Mouse (Mus musculus): ENCODE results near the gene Fhad1. TPM values are rescaled to one million over a fixed set of nuclear protein-coding genes. Genes with fewer than 3 reads are reported as not detected.

The Fhad1 gene
- polyA plus RNA-seq, 1 experiment, result 0.07 TPM

DNA sequence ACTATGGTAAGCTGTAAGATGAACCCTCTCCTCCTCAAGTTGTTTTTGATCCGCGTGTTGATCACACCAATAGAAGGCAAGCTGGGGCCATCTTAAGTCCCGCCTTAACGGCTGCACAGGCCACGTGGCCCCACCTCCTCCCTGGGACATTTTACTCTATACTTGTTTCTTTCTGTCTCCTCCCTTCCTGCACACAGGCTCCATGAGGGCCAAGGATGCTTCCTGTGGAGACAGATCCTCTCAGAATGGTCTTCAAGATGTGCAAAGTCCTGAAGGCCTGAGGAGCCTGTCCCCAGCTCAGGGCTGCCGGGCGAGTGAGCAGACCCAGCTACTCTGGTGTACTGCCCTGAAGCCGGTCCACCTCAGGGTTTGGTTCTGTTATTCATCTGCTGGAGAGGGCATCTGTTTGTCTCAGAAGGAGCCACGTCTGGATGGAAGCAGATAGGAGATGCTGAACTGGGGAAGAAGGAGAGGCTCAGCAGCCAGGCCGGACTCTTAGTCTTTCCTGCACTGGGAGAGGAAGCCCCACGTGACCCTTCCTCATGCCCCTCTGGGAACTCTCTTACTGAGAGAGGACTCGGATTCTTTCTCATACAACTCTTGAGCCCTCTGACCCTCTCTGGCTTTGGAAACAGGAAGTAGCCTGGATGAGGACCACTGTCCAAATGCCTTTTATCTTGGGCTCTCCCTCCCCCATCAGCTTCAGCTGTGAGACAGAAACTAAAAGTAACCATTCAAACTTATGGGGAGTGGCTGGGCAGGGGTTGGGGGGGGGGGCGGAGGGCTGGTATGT, 101.5 kb downstream of the Fhad1 start:
- no peak for TF ChIP-seq CTCF (IDR thresholded peaks at IDR 0.05; ENCODE audit: control insufficient read depth, insufficient read depth, insufficient read length)
- no peak for TF ChIP-seq MYOG (IDR thresholded peaks at IDR 0.05; ENCODE audit: control insufficient read depth, extremely low read depth, insufficient read length)
- no peak for TF ChIP-seq MYOD1 (IDR thresholded peaks at IDR 0.05; ENCODE audit: control insufficient read depth, insufficient read length, low read depth)
- TF ChIP-seq MAX (IDR thresholded peaks at IDR 0.05), result no peak
- TF ChIP-seq CEBPB (IDR thresholded peaks at IDR 0.05; ENCODE audit: low read depth), result no peak
- no peak for TF ChIP-seq USF1 (IDR thresholded peaks at IDR 0.05; ENCODE audit: low read depth)
- TF ChIP-seq FOSL1 (IDR thresholded peaks at IDR 0.05; ENCODE audit: insufficient read depth, low read length, poor library complexity, severe bottlenecking), result no peak
- Histone ChIP-seq H3K79me3 (ENCODE audit: low read depth) (no peaks in the 10 kb centered on the region), H3K4me3 (ENCODE audit: insufficient read depth, poor library complexity, severe bottlenecking) (no peak overlapping the region), H3K27me3 (ENCODE audit: control insufficient read depth, insufficient read depth, insufficient read length) (peaks cover 24% of the 10 kb centered on the region), H3K79me2 (ENCODE audit: control insufficient read depth, insufficient read depth) (no peaks in the 10 kb centered on the region), H3ac (ENCODE audit: control insufficient read depth, insufficient read length, low read depth) (no peak overlapping the region), H3K36me3 (ENCODE audit: control insufficient read depth, insufficient read depth) (no peaks in the 10 kb centered on the region)

DNA sequence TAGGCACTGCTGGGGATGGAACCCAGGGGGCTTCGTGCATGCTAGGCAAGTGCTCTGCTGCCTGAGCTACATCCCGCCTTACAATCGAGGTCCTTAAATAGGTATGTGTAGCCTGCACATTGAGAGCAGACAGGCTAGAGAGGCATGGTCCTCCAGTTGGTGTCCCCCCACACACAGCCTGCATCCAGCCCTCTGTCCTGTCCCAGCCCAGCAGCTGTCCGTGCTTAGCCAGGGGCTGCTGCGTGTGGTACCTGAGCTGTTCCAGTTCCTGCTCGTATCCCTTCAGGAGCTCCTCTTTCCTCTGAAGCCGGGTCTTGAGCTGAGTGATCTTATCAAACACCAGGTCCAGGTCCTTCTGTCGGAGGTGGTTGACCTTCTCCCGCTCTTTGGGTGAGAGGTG, 110.2 kb downstream of the Fhad1 start:
- Histone ChIP-seq H3ac (ENCODE audit: control insufficient read depth, insufficient read length, low read depth) (no peak overlapping the region), H3K36me3 (ENCODE audit: control insufficient read depth, insufficient read depth) (no peaks in the 10 kb centered on the region), H3K27me3 (ENCODE audit: control insufficient read depth, insufficient read depth, insufficient read length) (peaks cover 45% of the 10 kb centered on the region), H3K79me3 (ENCODE audit: low read depth) (no peaks in the 10 kb centered on the region), H3K4me3 (ENCODE audit: insufficient read depth, poor library complexity, severe bottlenecking) (no peak overlapping the region), H3K79me2 (ENCODE audit: control insufficient read depth, insufficient read depth) (no peaks in the 10 kb centered on the region)
- no peak for TF ChIP-seq MAX (IDR thresholded peaks at IDR 0.05)
- no peak for TF ChIP-seq MYOG (IDR thresholded peaks at IDR 0.05; ENCODE audit: control insufficient read depth, extremely low read depth, insufficient read length)
- TF ChIP-seq USF1 (IDR thresholded peaks at IDR 0.05; ENCODE audit: low read depth), result no peak
- TF ChIP-seq MYOD1 (IDR thresholded peaks at IDR 0.05; ENCODE audit: control insufficient read depth, insufficient read length, low read depth), result no peak
- TF ChIP-seq FOSL1 (IDR thresholded peaks at IDR 0.05; ENCODE audit: insufficient read depth, low read length, poor library complexity, severe bottlenecking), result no peak
- no peak for TF ChIP-seq CEBPB (IDR thresholded peaks at IDR 0.05; ENCODE audit: low read depth)
- TF ChIP-seq CTCF (IDR thresholded peaks at IDR 0.05; ENCODE audit: control insufficient read depth, insufficient read depth, insufficient read length), result no peak

DNA sequence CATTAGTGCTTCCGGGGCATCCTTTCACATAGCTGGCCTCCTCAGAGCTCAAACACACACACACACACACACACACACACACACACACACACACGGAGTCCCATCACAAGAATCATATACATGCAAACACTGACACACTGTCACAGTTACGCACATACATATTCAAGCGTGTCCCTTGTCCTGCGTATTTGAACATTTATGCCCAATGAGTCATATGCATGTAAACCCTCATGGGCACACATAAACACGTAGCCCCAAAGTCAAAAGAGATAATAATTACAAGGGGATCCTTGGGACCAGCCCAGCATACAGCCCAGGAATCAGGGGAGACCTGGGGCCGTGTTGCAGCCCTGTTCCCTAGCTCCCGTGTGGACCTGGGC, 112.4 kb downstream of the Fhad1 start:
- TF ChIP-seq MYOG (IDR thresholded peaks at IDR 0.05; ENCODE audit: control insufficient read depth, extremely low read depth, insufficient read length) (no peak), FOSL1 (IDR thresholded peaks at IDR 0.05; ENCODE audit: insufficient read depth, low read length, poor library complexity, severe bottlenecking) (no peak), MAX (IDR thresholded peaks at IDR 0.05) (no peak), USF1 (IDR thresholded peaks at IDR 0.05; ENCODE audit: low read depth) (no peak), MYOD1 (IDR thresholded peaks at IDR 0.05; ENCODE audit: control insufficient read depth, insufficient read length, low read depth) (no peak)
- Histone ChIP-seq H3K27me3 (ENCODE audit: control insufficient read depth, insufficient read depth, insufficient read length) (peaks cover 50% of the 10 kb centered on the region), H3K79me3 (ENCODE audit: low read depth) (no peaks in the 10 kb centered on the region), H3K4me3 (ENCODE audit: insufficient read depth, poor library complexity, severe bottlenecking) (no peak overlapping the region), H3K79me2 (ENCODE audit: control insufficient read depth, insufficient read depth) (no peaks in the 10 kb centered on the region), H3K36me3 (ENCODE audit: control insufficient read depth, insufficient read depth) (no peaks in the 10 kb centered on the region), H3ac (ENCODE audit: control insufficient read depth, insufficient read length, low read depth) (no peak overlapping the region)

DNA sequence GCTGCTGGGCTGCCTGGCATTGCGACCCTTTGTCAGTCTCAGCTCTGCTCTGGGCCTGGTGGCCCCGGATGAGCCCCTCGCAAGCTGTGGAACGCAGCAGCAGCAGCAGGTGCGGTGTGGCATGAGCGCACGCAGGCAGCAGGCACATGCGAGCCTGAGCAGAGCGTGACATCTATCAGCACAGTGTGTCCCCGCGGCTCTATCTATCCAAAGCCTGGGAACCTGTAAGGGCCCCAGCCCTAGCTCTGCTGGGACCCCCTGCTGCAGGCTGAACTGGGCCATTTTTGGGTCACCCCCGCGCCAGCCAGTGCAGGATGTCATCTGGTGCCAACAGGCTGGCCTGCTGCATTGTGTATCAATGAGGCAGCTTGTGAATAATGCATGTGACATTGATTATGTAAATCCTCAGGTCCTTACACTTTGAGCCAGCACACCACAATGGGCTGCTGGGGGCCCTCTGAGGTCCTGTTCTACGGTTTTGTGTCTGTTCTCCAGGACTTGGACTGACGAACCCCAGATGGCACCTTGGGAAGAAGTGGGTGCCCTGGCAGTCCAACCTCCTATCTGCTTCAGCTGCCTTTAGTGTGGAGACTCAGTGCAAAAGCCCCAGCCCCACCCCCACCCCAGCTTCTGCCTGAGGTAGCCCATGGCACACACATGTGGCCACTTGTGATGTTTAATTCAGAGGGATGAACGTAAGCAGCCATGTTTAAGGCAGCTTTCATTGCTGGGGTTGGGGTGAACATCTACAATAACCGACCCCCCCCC, 113.0 kb downstream of the Fhad1 start:
- Histone ChIP-seq H3K79me3 (ENCODE audit: low read depth) (no peaks in the 10 kb centered on the region), H3ac (ENCODE audit: control insufficient read depth, insufficient read length, low read depth) (no peak overlapping the region), H3K36me3 (ENCODE audit: control insufficient read depth, insufficient read depth) (no peaks in the 10 kb centered on the region), H3K79me2 (ENCODE audit: control insufficient read depth, insufficient read depth) (no peaks in the 10 kb centered on the region), H3K27me3 (ENCODE audit: control insufficient read depth, insufficient read depth, insufficient read length) (peaks cover 48% of the 10 kb centered on the region), H3K4me3 (ENCODE audit: insufficient read depth, poor library complexity, severe bottlenecking) (no peak overlapping the region)
- TF ChIP-seq FOSL1 (IDR thresholded peaks at IDR 0.05; ENCODE audit: insufficient read depth, low read length, poor library complexity, severe bottlenecking), result no peak
- TF ChIP-seq MAX (IDR thresholded peaks at IDR 0.05), result no peak
- no peak for TF ChIP-seq MYOD1 (IDR thresholded peaks at IDR 0.05; ENCODE audit: control insufficient read depth, insufficient read length, low read depth)
- no peak for TF ChIP-seq CEBPB (IDR thresholded peaks at IDR 0.05; ENCODE audit: low read depth)
- TF ChIP-seq USF1 (IDR thresholded peaks at IDR 0.05; ENCODE audit: low read depth), result no peak
- TF ChIP-seq MYOG (IDR thresholded peaks at IDR 0.05; ENCODE audit: control insufficient read depth, extremely low read depth, insufficient read length), result no peak
- TF ChIP-seq CTCF (IDR thresholded peaks at IDR 0.05; ENCODE audit: control insufficient read depth, insufficient read depth, insufficient read length), result no peak

DNA sequence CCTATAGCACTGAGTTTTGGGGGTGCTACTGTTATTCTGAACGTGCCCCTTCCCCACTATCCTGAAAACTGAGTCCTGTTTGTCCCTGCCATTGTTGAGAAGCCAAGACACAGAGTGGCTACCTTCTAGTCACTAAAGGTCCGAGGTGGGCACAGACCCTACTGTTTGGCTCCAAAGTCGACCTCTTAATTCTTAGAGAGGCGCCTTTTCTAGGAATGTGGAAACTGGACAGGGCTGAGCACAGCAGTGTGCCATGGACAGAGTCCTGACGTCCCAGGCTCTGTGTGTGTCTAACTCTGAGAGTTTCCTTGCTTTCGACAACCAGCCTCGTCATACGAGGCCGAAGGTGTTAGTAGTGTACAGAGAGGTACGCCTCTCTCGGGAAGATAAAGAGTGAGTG, 114.5 kb downstream of the Fhad1 start:
- H3K79me3 ChIP-seq (ENCODE audit: low read depth), result no peaks in the 10 kb centered on the region

More for the DNA sequence above, 114.5 kb downstream of the Fhad1 start:
- no peak overlapping the region for H3ac ChIP-seq (ENCODE audit: control insufficient read depth, insufficient read length, low read depth)
- TF ChIP-seq MAX (IDR thresholded peaks at IDR 0.05), result no peak
- TF ChIP-seq MYOD1 (IDR thresholded peaks at IDR 0.05; ENCODE audit: control insufficient read depth, insufficient read length, low read depth), result no peak
- no peak for TF ChIP-seq MYOG (IDR thresholded peaks at IDR 0.05; ENCODE audit: control insufficient read depth, extremely low read depth, insufficient read length)
- no peak for TF ChIP-seq CEBPB (IDR thresholded peaks at IDR 0.05; ENCODE audit: low read depth)
- TF ChIP-seq FOSL1 (IDR thresholded peaks at IDR 0.05; ENCODE audit: insufficient read depth, low read length, poor library complexity, severe bottlenecking), result no peak
- no peak for TF ChIP-seq USF1 (IDR thresholded peaks at IDR 0.05; ENCODE audit: low read depth)
- no peak for TF ChIP-seq CTCF (IDR thresholded peaks at IDR 0.05; ENCODE audit: control insufficient read depth, insufficient read depth, insufficient read length)
- no peak overlapping the region for H3K4me3 ChIP-seq (ENCODE audit: insufficient read depth, poor library complexity, severe bottlenecking)
- peaks cover 42% of the 10 kb centered on the region for H3K27me3 ChIP-seq (ENCODE audit: control insufficient read depth, insufficient read depth, insufficient read length)
- H3K79me2 ChIP-seq (ENCODE audit: control insufficient read depth, insufficient read depth), result no peaks in the 10 kb centered on the region
- H3K36me3 ChIP-seq (ENCODE audit: control insufficient read depth, insufficient read depth), result no peaks in the 10 kb centered on the region

Data from C2C12 (cell line).